Mouse (Mus musculus) lung, adult 2 months (tissue): ENCODE results near the gene Flad1.

Experiments used
- CTCF ChIP-seq: fragments of 200-500 bp; IDR thresholded peaks from 2 replicates; pipeline ENCODE4 v1.5.1; 2011; ENCODE audit warnings: mild to moderate bottlenecking, low read length, control low read depth; ENCODE audit not compliant: insufficient read depth
- POLR2A ChIP-seq: fragments of 200-500 bp; IDR thresholded peaks from 2 replicates; pipeline ENCODE4 v1.6.1; 2011; ENCODE audit warnings: low read depth, mild to moderate bottlenecking, control low read depth, low read length, borderline replicate concordance; ENCODE audit errors: extremely low read depth

GRCm38 (mm10) chr3:89417131-89417530, 5.5 kb upstream of the Flad1 start:
- no peak for TF ChIP-seq POLR2A
- TF ChIP-seq CTCF = no peak
